Mouse (Mus musculus): ENCODE measurements around the gene Rnf216.

Rnf216 gene

DNA sequence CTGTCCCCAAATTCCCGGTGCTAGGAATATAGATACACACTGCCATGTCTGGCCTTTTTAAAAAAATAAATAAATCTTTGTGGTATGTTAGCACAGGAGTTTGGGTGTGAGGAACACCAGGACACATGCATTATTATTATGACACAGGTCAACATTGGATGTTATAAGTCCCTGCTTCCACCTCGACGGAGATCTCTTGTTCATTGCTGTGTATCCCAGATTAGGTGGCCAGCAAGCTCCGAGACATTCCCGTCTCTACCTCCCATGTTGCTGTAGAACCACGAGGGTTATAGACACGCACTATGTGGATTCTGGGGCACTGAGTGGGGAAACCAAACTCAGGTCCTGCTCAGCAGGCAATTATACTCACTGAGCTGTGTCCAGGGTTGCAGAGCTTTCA lies 17.5 kb downstream of the Rnf216 start:
- no peak for DNase-seq

DNA sequence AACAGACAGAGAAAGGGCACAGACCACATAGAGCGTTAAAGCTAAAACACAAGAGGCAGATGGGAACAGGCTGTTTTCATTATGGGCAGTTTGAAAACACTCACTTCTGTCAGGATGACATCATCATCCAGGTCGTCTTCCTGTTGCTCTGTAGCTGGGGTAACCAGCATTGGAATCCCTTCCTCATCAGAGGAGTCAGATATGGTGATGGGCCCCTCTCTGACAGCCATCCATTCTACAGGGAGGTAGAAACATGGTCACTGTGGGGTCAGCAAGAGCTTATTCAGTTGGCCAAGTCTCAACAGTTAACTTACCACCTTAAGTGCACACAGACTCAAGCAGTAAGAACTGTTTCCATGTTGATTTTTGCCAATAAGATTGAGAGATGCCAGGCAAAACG lies 19.9 kb downstream of the Rnf216 start:
- DNase-seq, result no peak

DNA sequence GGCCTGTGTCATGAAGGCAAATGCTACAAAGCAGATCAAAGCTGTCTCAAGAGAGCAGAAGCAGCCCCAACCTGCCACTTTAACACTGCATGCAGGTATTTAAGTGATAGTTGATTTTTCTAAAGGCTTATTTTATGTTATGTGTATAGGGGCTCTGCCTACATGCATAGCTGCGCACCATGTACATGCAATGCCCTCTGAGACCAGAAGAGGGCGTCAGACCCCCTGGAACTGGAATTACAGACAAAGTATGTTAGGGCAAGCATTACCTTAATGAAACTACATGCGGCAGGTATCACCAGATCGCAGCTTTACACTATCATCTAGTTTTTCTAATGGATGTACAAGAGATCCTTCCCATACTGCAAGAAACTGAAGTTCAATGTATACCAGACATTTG lies 27.9 kb downstream of the Rnf216 start:
- peak; percentile 67 for DNase-seq

DNA sequence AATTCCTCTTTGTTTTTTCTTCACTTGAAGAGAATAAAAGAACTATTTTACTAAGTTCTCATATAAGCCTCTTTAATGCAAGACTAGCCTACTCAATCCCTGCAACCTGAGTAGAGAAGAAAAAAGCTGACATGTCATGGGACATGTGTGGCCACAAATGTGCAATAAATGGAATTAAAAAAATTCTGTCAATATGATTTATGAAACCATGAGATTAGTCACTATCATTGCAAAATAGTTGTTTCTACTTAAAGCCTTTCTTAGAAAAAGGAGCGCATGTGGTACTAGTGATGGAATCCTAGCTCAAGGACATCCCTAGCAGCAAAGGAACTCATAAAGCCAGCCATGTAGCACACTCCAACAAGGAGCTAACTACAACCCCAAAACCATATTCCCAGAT lies 33.0 kb downstream of the Rnf216 start:
- DNase-seq, result no peak

DNA sequence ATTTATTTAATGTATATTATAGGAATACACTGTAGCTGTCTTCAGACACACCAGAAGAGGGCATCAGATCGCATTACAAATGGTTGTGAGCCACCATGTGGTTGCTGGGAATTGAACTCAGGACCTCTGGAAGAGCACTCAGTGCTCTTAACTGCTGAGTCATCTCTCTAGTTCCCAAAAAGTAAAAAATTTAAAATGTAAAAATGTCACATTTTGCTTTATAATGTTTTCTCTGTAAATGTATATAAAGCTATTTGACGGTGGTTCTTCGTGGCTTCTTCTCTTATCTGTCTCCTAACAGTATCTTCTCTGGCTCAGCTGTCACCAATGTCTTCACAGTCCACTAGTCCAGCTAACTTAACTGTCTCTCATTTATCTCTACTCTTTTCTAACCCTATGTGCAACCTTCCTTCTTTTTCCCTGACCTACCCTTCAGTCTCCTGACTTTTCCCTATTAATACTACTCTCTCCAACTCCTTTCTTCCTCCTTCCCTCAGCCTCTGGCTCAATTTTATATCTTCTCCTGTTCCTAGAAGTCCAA lies 36.1 kb downstream of the Rnf216 start:
- DNase-seq, result no peak

DNA sequence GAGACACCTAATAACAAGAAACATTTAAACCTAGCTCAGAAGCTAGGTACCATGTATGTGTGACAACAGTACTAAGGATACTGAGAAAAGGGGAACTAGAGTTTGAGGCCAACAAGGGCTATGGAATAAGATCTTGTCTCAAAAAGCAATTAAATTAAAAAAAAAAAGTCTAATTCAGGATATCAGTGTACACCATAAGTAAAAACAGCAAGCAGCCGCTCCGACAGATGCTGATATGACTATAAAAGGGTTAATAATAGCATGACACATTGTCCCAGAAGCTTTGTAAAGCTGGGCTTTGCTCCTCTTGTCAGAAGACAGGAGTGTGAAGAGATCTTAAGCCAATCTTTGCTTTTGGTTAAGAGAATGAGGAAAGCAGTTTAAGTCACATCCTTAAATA lies 36.8 kb downstream of the Rnf216 start:
- no peak for DNase-seq

DNA sequence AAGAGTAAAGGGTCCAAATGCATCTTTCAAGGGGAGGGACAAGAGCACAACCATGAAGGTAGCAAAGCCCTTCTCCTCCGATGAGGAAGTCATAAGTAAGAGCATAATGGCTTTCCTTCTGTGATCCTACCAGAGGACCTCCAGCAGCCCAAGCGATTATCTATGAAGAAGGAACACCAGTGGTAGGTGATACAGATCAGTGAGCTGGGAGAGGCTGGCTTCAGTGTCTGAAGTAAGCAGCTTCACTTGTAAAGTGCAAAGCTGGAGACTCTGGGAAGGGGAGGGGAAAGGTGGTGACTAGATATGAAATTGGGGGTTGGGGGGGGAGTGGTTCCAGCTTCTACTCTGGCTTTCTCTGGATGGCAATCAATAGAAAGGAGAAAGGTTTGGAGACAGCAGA lies 43.7 kb downstream of the Rnf216 start:
- no peak for DNase-seq

DNA sequence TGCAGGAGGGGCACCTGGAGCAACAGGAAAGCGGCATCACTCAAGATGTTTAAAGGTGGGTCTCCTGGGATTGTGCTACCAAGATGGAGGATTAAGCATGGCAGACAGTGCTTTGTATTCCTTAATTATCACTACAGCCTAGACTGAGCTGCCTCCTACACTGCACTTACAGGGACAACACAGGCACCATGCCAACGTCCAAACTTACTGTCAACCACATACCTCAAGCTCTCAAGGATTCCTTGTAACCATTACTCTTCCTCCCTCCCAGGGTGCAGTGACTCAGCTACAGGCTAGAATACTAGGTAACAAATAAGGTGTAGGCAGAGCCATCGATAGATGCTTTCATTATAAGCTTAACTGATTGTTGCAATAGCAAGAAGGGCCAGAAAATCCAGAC lies 44.4 kb downstream of the Rnf216 start:
- DNase-seq, result no peak

DNA sequence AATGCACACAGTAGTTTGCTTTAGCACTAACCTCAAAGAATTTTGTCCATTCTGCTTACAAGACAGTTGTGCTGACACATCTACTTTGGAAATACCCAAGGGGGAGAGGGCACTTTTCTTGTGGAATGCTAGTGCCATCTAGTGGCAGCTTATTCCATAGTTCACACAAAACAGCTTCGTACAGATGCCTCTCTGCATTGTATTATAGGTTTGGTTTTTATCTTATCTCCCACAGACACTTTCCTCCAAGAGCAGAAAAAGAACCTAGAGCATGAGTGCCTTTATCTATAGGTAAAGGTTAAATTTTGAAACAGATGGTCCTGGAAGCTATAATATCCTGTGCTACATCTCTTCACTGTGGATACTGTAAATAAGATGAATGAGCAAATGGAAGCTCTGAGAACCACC lies 46.2 kb downstream of the Rnf216 start:
- DNase-seq, result peak; percentile 58 to 68

DNA sequence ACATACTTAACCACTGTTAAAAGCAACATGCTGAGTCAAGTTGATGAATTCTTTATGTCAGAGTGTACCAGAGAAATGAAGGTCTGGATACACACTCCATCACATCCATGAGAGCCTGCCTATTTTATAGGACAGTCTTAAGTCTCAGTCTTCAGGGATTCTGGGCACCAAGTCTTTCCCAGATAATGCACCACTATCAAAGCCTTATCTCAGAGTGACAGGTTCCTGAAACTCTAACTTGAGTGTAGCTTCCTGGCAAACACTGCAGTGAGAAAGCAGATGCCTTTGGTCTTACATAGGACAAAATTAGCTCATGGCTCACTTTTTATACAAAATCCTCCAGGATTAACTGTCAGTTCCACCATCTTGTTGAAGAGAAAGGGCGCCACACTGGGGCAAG lies 46.7 kb downstream of the Rnf216 start:
- no peak for DNase-seq

DNA sequence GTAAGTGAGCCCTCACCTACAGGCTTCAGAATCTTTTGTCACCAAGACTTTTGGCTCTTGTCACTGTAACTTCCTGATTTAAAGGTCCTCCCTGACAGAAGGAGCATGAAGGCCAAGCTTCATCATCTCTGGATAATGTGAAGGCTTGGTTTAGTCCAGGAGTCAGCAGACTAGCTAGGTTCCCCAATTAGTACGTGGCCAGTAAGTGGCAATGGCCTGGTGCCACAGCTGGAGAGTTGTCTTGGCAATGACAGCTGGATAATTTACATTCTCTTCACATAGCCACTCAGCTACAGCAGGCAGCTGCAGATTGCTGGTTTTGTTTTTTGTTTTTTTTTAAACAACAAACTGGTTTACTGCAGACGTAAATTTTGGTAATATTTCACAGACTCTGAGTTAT lies 47.6 kb downstream of the Rnf216 start:
- no peak for DNase-seq

DNA sequence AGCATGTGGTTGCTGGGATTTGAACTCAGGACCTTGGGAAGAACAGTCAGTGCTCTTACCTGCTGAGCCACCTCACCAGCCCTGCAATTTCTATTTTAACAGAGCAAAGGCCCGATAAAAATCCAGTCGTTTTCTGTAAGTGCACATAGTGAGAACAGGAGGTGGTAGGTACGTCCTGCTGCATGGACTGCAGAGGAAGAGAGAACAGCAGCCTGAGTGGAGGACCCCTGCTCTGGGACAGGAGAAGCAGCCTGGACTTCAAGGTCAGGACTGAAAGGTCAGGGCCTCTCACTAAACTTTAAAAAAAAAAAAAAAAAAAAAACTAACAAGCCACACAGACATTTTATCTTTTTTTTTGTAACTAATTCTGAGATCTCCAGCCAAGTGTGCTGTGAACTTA lies 50.5 kb downstream of the Rnf216 start:
- no peak for DNase-seq

DNA sequence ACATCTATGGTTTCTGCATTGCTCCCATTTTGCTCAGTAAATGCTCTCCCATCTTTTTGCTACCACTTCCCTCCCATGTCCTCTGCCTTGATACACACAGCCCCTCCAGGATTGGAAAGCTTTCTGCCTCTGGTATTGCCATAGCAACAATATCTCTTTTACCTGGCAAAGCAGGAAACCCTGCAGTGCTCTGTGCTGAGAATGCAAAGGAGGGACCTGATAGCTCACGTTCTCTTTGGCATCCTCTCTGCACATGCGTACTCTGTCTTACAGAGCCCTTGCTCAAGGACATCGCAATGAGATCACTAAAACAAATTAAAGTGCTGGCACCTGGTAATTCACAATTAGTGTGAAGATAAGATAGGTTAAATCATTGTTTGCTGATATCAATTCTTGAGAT lies 51.3 kb downstream of the Rnf216 start:
- DNase-seq, result no peak

DNA sequence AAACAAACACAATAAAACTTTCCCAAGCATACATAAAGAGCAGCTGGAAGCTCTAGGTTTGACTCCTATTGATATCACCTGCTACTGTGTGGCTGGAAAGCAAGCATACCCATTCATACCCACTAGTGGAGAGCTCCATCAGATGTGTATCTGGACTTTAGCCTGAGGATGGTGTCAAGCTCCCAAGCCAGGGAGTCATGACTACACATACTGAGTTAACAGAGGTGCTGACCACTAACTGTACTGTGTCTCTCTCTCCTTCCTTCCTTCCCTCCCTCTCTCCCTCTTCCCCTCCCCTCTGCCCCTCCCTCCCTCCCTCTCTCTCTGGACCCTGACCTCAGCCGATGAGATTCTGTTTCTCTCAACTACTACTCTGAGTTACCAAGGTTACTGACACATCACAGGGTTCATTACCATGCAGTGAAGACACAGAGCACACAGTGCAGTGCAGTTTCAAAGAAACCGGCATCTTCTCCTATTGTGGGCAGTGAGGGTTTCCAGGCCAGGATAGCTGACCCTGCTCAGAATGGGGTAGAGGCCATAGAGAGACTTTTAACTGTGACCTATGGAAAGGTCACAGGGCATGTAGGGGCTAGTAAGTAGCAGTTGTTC lies 51.9 kb downstream of the Rnf216 start:
- no peak for DNase-seq

DNA sequence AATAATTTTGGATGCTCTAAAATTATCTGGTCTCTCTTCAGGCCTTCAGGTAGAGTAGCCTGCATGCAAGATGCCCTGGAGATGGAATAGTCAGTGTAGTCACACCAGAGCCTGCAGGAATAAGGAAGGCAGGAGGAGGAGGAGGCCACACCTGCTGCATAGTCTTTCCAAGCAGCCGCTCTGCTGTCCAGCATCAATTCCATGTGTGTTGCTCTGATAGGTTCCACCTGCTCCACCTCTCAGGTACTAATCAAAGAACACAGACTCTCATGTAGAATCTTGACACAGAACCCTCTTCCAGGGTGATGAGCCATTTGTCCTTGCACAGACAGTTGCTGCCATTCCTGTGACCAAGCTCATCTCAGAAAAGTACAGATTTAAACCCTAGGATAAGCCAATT lies 52.8 kb downstream of the Rnf216 start:
- DNase-seq, result no peak

DNA sequence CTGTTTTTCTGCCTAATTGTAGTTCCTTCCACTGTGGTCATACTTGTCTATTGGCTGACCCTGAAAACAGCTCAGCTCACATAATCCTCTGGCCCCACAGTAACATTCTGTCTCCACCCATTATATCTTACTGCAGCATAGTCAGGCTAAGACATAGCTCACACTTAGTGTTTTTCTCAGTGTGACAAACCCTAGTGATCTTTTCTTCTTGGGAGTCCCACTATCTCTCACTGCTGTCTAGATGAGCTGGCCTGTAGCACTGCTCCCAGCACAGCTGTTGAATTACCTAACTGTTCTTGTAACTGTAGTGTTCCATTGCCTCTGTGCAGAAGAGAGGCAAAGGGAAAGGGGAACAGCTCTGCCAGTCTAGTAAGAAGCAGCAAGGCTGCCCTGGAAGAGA lies 53.6 kb downstream of the Rnf216 start:
- DNase-seq, result no peak

DNA sequence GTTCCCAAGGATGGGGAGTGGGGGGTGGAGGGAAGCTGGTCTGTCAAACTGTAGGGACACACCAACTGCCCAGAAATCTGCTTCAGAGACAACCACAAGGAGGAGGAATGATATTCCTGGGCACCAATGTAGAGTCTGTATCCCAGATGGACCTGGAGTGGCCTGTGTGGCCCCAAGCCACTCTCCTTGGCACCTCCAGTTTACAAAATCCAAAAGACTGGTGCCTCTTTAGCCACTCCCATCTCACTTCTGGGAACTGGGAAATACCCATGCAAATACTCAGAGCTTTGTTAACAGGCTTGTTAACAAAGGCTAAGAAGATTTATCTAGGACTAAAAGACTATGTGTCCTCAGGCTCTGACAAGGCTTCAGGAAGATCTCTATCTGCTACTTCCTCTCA lies 54.1 kb downstream of the Rnf216 start:
- no peak for DNase-seq

DNA sequence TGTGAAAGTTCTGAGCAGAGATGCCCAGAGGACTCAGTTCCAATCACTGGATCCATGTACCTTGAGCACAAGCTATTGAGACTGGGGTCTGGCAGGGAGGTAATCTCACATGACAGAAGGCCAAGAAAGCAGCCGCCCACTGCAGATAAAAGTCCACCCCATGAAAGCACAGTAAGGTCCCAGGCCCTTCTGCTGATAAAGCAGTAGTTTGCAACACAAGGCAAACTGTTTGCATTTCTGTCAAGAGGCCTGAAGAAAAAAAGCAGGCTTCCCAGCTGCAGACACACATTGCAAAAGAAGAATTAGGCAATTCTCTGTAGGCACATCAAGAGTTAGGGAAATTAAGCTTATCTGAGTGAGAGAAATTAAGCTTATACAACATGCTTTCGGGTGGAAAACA lies 54.6 kb downstream of the Rnf216 start:
- DNase-seq, result no peak

DNA sequence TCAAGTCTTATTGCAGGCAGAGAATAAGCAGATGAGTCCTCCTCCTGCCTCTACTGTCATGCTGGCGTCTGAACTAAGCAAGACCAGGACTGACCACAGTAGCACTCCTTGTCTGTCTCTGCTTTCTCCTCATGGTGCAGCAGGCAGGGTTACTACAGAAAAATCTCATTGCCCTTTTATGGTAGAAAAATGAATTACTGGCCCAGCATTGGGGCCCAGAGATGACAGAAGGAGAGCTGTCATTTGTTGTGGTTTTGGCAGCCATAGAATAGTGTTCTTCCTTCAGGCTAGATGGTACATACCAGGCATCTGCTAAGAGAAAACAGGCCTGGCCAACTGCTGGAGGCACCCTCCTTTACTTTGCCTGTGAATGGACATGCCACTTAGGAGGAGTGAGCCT lies 55.0 kb downstream of the Rnf216 start:
- DNase-seq, result no peak

DNA sequence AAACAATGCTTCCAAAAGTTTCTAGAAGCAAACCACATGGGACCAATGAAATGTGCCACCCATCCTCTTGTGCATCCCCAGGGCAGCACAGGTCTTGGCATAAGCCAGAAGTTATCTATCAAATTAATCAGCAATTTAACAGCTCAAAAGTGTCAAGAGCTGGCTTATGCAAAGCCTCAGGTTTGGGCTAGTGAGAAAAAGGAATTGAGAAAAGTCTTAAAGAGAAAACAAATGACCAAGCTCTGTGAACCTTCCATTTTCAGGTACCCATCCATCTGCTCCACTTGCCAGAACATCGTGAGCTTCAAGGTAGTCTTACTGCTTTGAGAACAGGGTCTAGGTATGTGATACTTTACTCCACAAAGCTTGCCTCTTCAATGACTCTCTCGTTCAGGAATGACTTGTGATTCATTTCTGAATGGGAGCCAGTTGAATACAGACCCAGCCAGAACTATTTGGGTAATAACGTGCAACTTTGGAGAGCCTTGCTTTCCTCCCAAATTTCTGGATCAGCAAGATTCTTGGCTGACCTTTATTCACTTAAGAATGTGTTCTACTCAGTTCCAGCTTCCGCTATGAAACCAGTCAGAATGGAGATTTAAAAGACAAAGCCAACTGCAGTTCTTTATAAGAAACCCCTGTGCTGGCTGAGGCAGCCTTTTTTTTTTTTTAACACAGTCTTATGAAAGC lies 56.5 kb downstream of the Rnf216 start:
- no peak for DNase-seq

DNA sequence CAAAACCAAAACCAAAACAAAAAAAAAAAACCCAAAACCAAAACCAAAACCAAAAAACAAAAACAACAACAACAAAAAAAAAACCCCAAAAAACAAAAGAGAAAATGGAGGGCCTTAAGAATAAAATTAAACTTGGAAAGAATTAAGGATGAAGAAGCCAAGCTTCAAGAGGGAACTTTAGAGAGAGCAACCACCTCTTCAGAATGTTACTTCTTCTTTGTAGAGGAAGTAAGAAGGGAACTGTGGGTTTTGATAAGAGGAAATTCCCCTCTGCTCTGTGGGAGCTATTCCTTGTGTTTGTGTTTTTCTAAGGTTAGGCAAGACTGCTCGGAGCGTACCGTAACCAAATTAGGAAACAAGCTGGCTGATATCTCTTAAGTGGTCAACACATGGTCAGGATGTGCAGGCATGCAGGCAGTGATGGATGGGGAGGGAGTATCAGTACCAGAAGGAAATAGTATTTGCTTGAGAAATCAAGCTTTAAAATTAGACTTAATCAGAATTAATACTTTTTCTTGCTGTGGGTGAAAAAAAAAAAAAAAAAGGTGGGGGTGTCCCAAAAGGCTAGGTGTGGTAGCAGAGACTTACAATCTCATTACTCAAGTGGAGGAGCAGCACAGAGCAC lies 57.2 kb downstream of the Rnf216 start:
- no peak for DNase-seq

DNA sequence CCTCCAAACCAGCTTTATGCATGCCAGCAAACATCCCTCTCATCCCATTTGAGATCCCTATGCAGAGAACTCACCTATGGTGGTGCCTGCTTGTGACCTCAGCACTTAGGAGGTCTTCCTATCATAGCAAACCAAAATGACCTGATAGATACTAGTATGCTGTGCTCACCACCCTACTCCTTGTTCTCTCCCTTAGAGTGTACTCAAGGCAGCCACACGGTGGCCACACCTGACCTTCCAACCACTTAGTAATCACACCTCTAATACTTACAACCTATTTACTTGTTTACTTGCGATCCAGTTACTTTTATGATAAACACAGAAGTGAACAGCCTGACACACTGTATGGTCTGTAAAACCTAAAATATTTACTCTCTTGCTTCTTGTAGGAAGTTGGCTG lies 58.1 kb downstream of the Rnf216 start:
- DNase-seq, result no peak

DNA sequence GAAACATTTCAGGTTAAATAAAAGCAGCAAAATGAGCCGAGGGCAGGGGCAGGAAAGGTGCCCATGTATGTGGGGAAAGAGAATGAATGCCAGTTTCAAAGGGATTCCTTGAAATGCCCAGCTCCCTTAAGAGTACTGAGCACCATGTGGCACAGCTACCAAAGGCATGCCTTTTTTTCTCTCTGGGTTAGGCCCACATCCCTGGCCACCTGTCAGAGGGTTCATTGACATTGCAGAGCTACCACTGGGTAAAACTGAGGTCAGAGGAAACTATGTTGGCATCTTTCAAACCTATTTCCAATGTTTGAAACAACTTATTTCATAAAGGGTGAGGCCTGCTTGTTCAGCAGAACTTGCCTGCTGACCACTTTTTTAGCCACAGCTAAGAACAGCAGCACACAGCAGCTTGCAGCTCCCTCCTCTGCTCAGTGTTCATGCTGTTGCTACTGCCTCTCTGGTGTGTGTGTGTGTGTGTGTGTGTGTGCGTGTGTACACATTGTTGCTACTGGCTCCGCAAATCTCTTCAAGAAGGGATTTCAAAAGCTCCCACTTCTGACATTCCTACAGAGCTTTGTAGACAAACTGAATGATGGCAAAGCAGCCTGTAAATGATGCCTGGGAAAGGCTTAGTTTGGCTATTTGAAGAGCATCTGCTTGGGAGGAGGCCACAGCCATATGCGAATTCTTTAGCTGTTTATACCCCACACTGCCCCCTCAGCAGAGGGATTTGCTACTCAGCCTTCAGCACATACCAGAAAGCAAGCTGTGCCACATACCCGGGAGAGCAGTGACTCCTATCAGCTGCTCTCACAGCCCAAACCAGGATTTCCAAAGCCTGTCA lies 59.4 kb downstream of the Rnf216 start:
- no peak for DNase-seq
